Mouse (Mus musculus): ENCODE measurements around the gene Tnn. TPM values are rescaled to one million over a fixed set of nuclear protein-coding genes. Genes with fewer than 3 reads are reported as not detected.

Gene Tnn
- polyA plus RNA-seq, 1 experiment from 2014 or later, result not detected

Other genes with a start within 250 kb of the Tnn start
- 1.2 and 2.8 TPM in 2 replicates for gene 4930523C07Rik, start 109.2 kb downstream of the Tnn start, polyA plus RNA-seq (2016; fragmentation: Nextera tagmentation; extraction: Ambion mirVana)
- gene Mrps14, start 41.6 kb upstream of the Tnn start, polyA plus RNA-seq (2016; fragmentation: Nextera tagmentation; extraction: Ambion mirVana), result 223 and 226 TPM in 2 replicates
- 312 and 387 TPM in 2 replicates for gene Cacybp, start 59.3 kb upstream of the Tnn start, polyA plus RNA-seq (2016; fragmentation: Nextera tagmentation; extraction: Ambion mirVana)

All from limb, embryonic 10.5 days (tissue).